Mouse (Mus musculus): ENCODE data around the gene Erc1.
"Not testable (repeated sequence)": the region's sequence is repeated elsewhere in the genome, so short reads cannot be mapped to it uniquely, and the experiment has no call there.

Erc1 gene

GRCm38 (mm10) chr6:119711649-119712305 lies 136.2 kb downstream of the Erc1 start:
- CTCF ChIA-PET, result no interaction called here

- CTCF ChIA-PET, result no interaction called here
These were observed 138.4 kb downstream of the Erc1 start for GRCm38 (mm10) chr6:119709552-119709951.

GRCm38 (mm10) chr6:119707911-119708310 lies 140.1 kb downstream of the Erc1 start:
- CTCF ChIA-PET, result no interaction called here

GRCm38 (mm10) chr6:119704899-119705298 lies 143.1 kb downstream of the Erc1 start:
- CTCF ChIA-PET, result no interaction called here

- CTCF ChIA-PET, result no interaction called here
These were observed 155.2 kb downstream of the Erc1 start for GRCm38 (mm10) chr6:119692754-119693153.

GRCm38 (mm10) chr6:119686470-119686869 lies 161.5 kb downstream of the Erc1 start:
- CTCF ChIA-PET, result no interaction called here

GRCm38 (mm10) chr6:119680746-119681145 lies 167.2 kb downstream of the Erc1 start:
- CTCF ChIA-PET, result no interaction called here

- CTCF ChIA-PET, result interaction anchor here (0.6 kb wide), 1 partner anchor 488 kb away, joined by 8 read pairs; no protein-coding TSS in a partner anchor
These were observed 173.2 kb downstream of the Erc1 start for GRCm38 (mm10) chr6:119674811-119675209.

- CTCF ChIA-PET, result no interaction called here
These were observed 173.7 kb downstream of the Erc1 start for GRCm38 (mm10) chr6:119674201-119674810.

- CTCF ChIA-PET, result no interaction called here
These were observed 178.2 kb downstream of the Erc1 start for GRCm38 (mm10) chr6:119669746-119670145.

GRCm38 (mm10) chr6:119662936-119663335 lies 185.0 kb downstream of the Erc1 start:
- CTCF ChIA-PET, result no interaction called here

- CTCF ChIA-PET, result no interaction called here
These were observed 186.9 kb downstream of the Erc1 start for GRCm38 (mm10) chr6:119661081-119661493.

- CTCF ChIA-PET, result no interaction called here
These were observed 189.5 kb downstream of the Erc1 start for GRCm38 (mm10) chr6:119658441-119658840.

GRCm38 (mm10) chr6:119657418-119658178 lies 190.4 kb downstream of the Erc1 start:
- CTCF ChIA-PET, result no interaction called here

GRCm38 (mm10) chr6:119654777-119655176 lies 193.2 kb downstream of the Erc1 start:
- CTCF ChIA-PET, result not testable (repeated sequence)

GRCm38 (mm10) chr6:119643880-119644460 lies 204.0 kb downstream of the Erc1 start:
- CTCF ChIA-PET, result interaction anchor here (0.6 kb wide), 2 partner anchors 95 to 208 kb away, joined by 3 to 6 read pairs; no protein-coding TSS in a partner anchor

- CTCF ChIA-PET, result no interaction called here
These were observed 204.7 kb downstream of the Erc1 start for GRCm38 (mm10) chr6:119643178-119643728.

- CTCF ChIA-PET, result no interaction called here
These were observed 205.2 kb downstream of the Erc1 start for GRCm38 (mm10) chr6:119642718-119643117.

GRCm38 (mm10) chr6:119635629-119636028 lies 212.3 kb downstream of the Erc1 start:
- CTCF ChIA-PET, result interaction anchor here (0.6 kb wide), 1 partner anchor 1341 kb away, joined by 11 read pairs; no protein-coding TSS in a partner anchor

GRCm38 (mm10) chr6:119630622-119631021 lies 217.3 kb downstream of the Erc1 start:
- CTCF ChIA-PET, result no interaction called here

GRCm38 (mm10) chr6:119601379-119601778 lies 246.6 kb downstream of the Erc1 start:
- CTCF ChIA-PET, result no interaction called here

- CTCF ChIA-PET, result no interaction called here
These were observed 252.5 kb downstream of the Erc1 start for GRCm38 (mm10) chr6:119595440-119595839.

Data from spleen, embryonic (tissue).